Mouse (Mus musculus) right cerebral cortex, postnatal 25 days (tissue): Measurements from ENCODE around the gene Tgfbr3.

Experiments
- DNase-seq: peaks from one replicate; pipeline ENCODE4 v3.0.0; 2022

The Tgfbr3 gene

DNA sequence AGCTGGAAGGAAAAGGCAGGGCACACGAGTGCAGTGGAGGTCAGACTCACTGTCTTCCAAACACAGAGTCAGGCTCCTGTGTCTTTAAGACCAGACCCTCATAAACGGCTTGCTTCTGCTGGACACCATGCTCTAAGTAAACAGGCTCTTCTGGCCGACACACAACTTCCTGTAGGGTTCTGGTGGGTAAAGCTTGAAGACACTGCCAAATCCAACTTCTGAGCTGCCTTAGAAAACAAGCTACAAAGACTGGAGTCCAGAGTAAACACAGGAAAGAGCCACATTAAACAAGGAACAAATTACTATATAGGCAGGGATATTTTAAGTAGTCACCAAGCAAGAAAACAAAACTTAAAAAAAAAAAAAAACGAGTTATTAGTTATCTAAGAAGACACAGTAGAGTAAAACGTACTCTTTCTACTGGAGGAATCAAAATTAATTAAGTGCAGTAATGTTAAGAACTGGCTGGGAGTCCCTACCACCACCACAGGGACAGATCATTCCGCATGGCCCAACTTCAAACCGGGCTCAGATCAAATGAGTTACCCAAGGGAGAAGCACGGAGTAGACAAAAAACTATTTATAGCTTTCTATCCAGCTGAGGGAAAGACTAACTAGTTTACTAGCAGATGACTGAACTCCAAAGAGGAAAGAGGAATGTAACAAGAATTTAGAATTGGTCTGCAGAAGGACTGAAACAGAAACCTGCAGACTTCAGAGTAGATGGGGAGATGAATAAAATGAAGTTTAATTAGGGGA lies 86.4 kb downstream of the Tgfbr3 start:
- no peak for DNase-seq

- DNase-seq = no peak
These were observed 87.8 kb downstream of the Tgfbr3 start for GRCm38 (mm10) chr5:107201509-107202182.

DNA sequence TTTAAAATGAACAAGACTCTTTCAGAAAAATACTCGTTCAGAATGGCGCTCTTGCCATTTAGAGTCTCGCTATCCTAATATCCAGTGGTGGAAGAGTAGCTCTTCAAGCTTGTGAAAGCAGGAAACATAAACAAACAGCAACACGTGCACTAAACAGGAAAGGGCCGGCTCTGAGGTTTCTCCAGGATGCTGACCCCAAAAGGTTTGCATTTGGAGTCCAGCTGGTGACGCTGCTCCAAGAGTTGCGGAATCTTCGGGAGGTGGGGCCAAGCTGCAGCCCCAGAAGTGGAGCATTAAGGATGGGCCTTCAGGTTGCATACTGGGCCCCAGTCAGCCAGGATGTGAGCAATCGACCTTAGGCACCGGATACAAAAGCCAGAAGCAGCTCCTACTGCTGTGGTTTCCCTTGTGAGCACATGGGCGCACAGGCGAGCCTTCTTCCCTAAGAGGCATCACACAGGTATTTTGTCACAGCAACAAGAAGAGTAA lies 88.5 kb downstream of the Tgfbr3 start:
- no peak for DNase-seq

DNA sequence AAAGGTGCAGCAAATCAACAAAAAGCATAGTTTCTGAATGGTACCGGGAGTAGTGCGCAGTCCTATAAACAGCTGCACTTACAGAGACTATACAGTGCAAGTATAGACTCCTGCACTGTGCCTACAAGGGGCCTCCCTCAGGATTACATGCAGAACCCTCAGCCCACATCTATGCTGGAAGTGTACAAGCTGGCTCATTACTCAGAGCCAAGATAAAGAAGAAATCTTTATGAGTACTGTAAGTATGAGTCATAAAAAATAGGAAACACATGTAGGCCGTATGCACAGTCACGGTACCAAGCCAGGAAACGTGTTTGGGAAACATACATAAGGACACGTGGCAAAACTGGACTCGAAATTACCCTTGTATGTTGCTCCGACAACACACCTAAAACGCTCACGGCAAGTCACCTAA lies 89.2 kb downstream of the Tgfbr3 start:
- DNase-seq = peak; percentile 10

DNA sequence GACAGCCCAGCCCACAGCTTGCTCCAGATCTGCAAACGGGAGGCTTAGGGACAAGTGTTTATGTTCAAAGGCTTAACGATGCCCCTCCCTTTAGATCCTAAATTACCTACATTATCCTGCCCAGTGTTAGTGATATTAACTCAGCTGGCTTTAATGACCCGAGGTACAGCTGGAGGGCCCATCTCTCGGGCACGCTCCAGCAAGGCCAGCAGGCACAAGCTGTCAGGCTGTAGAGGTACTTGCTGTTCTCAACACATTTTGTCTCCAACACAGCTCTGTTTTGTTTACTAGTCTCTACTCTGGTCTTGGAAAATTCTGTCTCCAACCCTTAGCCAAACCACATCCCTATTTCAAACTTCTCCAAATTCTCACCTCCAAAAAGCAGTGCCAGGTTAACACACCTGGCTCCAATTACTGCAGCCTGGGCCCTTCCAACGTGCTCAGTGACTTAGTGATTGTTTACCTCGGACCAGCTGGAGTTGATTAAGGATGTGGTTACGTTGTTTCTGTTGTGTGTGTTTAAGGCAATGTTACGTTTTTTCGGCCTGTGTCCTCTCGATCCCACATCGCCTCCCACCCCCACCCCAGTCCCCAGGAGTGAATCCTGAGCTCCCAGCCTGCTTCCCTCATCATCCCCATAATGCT lies 93.6 kb downstream of the Tgfbr3 start:
- DNase-seq = no peak

DNA sequence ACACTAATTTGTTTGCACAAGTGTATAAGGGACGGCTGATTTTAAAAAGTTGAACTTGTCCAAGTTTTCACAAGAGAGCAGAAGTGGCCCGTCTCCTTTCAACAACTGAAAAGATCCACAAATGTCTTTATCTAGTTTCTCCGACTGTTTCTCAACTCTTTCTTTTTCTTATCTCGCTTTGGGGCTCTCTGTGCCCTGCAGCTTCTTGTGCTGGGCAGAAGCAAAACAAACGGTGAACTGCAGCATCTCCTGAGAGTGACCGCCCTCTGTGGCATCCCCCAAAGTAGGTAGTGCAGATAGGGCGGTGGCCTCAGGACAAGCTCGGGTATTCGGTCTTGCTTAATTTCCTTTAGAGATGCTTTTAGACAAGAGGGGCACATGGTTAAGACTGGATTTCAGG lies 96.3 kb downstream of the Tgfbr3 start:
- no peak for DNase-seq

- no peak for DNase-seq
These were observed 97.1 kb downstream of the Tgfbr3 start for GRCm38 (mm10) chr5:107192372-107192771.

DNA sequence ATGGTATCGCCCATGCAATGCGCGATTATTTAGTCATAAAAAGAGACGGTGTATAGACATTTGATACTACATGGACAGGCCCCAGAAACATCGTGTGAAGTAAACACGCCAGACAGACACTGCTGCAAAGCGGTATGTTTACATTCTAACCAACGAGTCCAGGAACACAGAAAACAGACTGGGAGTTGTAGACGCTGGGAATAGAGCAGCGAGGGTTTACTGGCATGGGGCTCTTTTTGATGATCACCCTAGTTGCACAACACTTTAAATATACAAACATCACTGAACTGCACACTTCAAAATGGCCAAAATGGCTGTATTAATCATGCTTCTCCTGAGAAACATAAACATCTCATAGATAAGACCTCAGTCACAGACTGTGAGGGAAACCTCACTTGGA lies 100.9 kb downstream of the Tgfbr3 start:
- no peak for DNase-seq

GRCm38 (mm10) chr5:107186206-107186605 lies 103.2 kb downstream of the Tgfbr3 start:
- DNase-seq = no peak

DNA sequence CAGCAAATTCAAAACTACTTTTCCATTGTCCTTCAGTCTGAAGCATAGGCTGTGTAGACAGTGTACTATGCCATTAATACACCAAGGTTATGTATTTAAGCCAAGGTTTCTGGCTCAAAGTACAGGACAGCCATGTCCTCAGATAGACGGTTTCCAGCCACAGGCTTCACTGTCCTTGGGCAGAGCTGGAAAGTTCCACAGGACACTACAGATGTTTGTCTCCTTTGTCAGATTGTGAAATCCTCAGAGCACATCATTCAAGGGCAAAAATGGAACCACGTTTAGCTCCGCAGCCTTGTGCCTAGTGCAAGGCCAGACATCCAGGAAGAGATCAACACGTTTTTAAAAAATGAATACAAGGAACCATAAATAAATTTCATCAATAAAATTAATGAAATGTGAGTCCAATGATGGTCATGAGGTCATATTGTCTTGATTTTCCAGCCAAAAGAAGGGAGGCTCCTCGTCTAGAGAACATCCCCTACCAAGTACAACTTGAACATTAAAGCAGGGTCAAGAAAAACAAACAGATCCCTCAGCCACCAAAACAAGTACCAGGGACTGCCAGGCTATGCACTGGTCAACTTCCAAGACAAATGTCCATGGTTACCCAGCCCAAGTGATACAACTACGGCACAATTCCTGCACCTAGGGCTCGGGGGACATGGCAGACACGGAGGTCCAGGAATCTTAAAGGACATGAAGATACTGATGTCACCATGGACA lies 105.1 kb downstream of the Tgfbr3 start:
- no peak for DNase-seq

DNA sequence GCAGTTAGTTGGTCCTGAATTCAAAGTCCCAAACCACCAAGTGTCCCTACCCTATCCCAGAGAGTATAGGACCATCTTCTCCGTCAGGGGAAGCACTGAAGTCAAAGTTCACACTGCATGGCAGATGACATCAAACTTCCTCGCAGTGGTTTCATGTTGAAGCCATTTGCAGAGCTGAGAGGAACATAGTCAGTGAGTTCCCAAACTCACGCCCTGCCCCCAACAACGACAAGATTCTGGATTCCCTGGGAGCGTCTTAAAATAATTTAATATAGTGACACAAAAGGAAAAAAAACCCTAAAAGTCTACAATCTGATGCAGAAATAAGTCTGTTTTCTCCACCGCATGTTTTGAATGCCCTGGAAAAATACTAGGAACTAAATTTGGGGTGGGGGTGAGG lies 105.9 kb downstream of the Tgfbr3 start:
- DNase-seq = no peak

- no peak for DNase-seq
These were observed 106.7 kb downstream of the Tgfbr3 start for GRCm38 (mm10) chr5:107182721-107183120.

DNA sequence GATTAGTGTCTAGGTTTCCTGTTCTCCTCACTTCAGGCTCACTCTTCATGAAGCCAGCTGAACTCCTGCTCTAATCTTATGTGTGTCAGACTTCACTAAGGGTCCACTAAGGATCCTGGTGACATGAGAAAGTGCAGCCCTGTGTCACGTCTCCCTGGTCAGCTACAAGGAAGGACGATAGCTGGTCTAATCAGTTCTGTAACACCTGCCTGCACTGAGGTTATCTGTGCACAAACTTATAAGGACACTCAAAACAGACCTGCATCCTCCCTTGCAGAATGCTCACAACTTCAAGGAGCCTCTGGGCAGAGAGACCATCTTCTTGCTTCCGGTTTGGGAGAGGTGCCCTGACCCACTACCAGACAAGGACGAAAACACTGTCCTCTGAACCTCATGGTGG lies 107.6 kb downstream of the Tgfbr3 start:
- no peak for DNase-seq

DNA sequence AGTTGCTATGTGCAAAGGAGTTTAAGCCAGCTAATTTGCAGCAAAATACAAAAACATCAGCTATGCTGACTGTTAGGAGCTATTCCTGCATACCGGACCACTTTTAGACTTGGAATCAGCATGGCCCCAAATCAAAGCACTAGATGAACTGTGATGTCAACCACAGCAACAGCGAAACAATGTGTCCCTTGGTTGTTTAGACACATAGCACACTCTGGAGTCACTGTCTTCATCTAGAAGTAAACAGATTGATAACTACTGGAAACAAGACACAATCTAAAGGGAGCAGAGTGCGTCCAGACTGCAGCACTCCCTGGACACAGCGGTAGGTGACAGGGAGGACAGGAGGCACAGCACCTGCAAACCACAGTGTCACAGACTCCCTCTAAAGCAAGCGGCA lies 110.2 kb downstream of the Tgfbr3 start:
- no peak for DNase-seq

- no peak for DNase-seq
These were observed 111.6 kb downstream of the Tgfbr3 start for GRCm38 (mm10) chr5:107177791-107178190.

DNA sequence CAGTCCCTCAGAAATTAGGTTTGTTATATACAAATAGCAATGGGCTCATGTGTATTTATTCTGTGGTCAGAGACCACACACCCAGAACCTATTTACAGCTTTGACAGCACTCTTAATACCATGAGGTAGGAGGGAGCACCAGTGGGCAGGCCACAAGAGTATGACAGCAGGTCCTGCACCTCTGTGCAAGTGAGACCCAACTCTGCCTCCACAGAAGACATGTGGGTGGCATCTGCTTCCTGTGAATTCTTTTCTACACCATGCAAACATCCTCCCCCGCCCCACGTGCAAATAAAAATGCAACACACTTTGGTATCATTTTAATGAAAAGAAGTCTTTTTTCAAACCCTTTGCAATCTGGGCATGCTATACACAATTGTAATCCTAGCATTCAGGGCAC lies 112.2 kb downstream of the Tgfbr3 start:
- no peak for DNase-seq

DNA sequence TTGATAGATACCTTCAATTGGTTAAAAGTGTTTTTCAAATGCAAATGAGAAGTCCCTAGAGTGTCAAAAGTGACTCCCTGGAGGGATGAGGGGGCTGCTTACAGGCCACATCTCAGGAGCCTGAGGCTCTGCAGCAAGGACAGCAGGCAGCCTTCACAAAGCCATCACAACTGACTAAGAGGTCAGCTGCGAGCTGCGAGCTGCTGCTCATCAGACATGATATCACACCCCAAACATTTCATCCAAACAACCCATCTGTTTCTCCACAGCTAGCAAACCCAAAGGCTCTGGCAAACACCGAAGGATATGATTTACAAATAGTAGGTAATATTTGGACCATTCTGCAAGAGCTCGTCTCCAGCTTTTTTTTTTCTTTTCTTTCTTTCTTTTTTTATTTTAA lies 112.6 kb downstream of the Tgfbr3 start:
- DNase-seq = no peak

GRCm38 (mm10) chr5:107176196-107176595 lies 113.2 kb downstream of the Tgfbr3 start:
- no peak for DNase-seq

- DNase-seq = no peak
These were observed 115.2 kb downstream of the Tgfbr3 start for GRCm38 (mm10) chr5:107174188-107174587.

DNA sequence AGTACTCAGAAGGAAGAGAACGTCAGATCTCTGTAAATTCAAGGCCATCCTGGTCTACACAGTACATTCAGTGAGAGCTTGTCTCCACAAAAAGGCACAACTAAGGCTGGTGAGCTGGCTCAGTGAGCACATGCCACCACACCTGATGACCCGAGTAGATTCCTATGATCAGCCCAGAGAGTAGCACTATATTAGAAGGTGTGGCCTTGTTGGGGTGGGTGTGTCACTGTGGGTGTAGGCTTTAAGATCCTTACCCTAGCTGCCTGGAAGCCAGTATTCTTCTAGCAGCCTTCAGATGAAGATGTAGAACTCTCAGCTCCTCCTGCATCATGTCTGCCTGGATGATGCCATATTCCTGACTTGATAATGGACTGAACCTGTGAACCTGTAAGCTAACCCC lies 115.9 kb downstream of the Tgfbr3 start:
- no peak for DNase-seq

DNA sequence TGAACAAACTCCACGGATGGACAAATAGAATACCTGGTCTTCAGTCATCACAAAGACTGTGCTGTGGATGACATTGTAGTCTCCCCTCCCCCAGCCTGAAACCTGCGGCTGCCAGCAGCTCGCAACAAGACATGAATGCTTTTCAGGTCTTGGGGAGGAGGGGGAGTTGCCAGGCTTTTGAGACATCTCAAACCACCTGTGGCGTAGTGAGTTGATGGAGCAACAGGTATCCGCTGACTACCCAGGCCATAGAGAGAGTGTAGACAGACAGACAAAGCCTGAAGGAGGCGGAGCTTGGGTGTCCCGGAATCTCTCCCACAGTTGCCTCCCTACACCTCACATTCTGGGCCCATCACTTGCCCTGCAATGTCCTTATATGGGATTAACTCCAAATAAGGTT lies 117.6 kb downstream of the Tgfbr3 start:
- no peak for DNase-seq

GRCm38 (mm10) chr5:107169796-107170195 lies 119.6 kb downstream of the Tgfbr3 start:
- DNase-seq = no peak

GRCm38 (mm10) chr5:107167872-107168300 lies 121.5 kb downstream of the Tgfbr3 start:
- peak; percentile 51 for DNase-seq
